Mouse (Mus musculus): Measurements from ENCODE around the gene Tlx3.
A peak's percentile ranks its signal among the peaks of the same experiment; 100 is the strongest.

The Tlx3 gene

GRCm38 (mm10) chr11:33196447-33197132 lies 6.8 kb downstream of the Tlx3 start:
- no peak for DNase-seq

DNA sequence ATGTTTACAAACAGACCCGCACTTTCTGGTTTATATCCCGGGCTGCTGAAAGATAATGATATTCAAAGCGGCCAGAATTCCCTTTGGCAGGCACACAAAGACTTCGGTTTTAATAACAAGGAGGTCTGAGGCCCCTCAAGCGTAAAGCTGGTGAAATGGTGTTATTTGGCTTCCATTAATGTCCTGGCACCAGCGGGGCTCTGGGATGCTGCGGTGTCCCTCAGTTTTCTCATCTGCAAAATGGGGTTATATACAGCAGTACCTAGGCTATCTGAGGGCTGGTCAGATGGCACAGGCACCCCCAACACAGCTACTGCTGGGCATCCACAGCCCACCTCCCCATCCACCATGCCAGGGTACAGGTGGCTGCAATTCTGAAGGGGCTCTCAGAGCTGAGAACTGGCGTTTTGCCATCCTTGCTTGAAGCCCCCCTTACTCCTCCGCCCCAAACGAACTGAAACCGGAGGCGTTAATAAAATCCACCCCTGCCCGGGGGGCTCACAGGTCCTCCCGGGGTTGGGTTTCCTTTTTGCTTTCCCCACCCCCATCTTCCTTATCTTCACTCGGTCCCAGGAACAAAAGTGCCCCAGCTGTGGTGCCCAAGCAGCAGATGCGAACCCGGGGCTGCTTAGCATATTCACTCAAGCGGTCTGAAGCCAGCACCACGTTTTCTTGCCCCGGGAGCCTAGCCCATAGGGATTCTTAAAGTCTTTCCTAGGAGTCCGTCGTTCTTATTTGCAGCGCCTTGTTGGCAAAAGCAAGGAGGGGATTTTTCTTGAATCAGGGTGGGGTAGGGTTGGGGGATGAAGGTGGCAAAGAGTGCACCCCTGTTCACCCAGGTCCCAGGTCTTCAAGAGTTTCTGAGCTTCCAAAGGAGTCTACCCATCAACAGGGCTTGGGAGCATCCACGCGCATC lies 7.6 kb downstream of the Tlx3 start:
- DNase-seq, result no peak

DNA sequence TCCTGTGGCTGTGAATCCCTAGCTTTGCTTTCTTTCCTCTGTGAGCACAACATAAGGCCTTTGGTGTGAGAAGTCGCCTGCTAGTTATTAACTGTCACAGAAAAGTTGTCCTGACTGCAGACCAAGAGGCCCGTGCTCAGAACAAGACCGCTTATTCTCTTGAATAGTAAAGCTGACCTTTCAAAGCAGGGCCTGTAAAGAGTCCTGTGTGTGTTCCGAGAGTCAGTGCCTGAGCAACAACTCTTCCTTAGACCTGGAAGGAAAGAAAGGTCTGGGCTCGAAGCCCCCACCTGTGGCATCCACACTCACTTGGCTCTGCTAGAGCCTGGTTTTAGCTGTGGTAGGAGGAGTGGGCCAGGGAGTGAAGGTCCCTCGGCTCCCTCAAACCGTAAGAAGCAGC lies 8.3 kb downstream of the Tlx3 start:
- DNase-seq, result no peak

DNA sequence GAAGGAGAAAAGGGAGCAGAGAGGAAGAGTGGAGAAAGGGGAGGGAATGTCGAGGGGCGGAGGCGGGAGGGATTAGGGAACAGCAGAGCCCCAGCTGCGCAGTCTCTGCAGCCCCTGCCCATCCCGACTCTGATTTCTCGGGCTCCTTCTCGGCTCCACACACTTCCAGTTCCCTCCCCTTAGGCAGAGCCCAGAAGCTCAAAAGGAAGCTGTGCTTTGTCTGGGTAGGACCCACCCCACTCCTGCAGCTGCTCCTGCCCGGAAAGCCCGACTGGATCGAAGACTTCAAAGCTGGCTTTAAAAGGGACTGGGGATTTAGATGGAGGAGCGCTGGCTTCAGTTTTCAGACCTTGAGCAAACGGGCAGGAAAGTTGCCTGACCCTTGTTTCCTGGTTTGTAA lies 9.7 kb downstream of the Tlx3 start:
- no peak for DNase-seq

DNA sequence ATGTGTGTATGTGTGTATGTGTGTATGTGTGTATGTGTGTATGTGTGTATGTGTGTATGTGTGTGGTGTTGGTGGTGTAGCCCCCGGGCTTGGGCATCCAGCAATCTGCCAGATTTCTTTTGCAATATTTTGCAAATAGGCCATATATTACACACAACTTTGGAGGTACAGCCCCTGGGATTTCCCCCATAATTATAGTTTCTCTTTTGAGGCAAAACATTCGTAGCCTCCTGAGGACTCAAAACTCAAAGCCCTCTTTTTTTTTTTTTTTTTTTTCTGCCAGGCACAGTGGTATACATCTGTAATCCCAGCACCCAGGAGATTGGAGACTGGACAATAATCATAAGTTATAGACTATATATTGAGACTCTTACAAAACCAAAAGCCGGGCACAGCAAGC lies 21.6 kb downstream of the Tlx3 start:
- DNase-seq, result no peak

- no peak for DNase-seq
Observed at GRCm38 (mm10) chr11:33180701-33181116, 22.7 kb downstream of the Tlx3 start.

DNA sequence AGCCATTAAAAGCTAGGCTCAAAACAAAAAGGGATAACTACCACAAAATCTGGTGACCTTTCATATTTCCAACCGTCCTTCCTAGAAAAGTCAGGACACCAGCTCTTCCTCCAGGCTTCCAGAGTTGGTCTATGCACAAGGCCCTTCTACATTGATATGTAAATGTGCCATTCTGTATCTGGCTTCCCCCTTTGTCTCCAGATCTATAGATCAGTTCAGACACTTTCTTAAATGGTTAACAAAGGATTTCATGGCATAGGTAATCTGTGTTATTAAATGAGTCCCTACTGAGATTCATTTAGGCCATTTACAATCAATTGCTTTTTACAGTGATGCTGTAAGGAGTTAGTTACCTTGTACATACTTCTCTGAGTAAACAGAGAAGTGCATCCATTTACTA lies 23.6 kb downstream of the Tlx3 start:
- no peak for DNase-seq

- DNase-seq, result peak in 1 of 2 experiments; percentile 37
Observed at GRCm38 (mm10) chr11:33176525-33177245, 26.7 kb downstream of the Tlx3 start.

DNA sequence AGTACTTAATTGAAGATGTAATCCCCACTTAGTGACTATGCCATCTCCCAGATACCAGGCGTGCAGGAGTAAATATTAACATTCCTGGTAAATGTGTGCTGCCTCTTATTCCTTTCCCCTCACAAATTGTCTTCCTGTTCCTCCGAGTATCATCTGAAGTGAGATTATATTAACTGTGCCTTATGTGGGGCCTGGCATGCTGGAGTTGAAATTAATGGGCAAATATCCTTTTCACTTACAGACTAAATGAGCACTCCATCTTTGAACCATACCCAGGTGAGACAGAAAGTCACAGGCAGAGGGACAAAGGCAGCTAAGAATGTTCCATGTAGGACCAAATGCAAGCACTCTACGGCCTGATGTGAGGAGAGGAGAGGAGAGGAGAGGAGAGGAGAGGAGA lies 27.6 kb downstream of the Tlx3 start:
- DNase-seq, result no peak

DNA sequence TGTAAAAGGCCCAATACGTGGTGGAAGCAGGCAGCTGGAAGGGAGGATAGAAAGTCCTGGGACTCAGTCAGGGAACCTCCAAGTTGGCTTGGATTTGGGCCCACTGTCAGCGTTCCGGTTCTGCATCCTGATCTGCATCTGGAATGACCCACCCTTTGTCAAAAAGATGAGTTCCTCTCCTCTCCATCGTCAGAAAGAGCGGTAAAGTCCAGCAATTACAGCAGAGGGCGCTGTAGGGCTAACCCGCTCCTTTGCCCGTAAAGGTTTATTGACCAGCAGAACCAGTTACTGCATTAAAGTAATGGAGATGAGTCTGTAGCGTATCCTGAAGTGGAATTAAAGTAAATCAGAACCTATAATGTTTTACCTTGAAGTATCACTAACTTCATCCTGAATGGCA lies 32.9 kb downstream of the Tlx3 start:
- peak; percentile 22 to 56 for DNase-seq

DNA sequence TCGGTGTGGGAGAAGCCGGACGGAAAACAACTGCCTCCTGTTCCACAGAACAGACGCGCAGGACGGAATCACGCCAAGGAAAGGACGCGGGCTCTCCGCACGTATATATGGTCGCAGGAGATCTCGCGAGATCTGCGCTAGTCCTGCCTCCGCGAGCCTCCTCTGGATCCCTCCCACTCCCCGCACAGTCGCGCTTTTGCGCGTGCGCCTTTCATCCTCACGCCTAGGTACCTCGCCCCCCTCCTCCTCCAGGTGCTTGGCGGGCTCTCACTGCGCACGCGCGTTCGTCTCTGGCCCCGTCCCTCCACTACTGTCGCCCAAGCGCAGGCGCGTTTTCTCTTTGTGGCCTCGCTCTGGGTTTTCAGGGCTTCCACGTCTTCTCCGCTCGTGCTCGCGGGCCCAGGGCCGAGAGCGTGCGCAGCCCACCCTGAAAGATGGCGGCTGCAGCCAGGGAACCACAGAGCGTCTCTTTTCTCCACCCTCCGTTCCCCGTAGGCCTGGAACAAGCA lies 40.3 kb downstream of the Tlx3 start, which contains the start of gene Npm1:
TSS of gene Npm1 (minus strand) at position 209 of the 509 bp plus-strand sequence.
- DNase-seq, result peak; percentile 99

GRCm38 (mm10) chr11:33162211-33162997 lies 41.0 kb downstream of the Tlx3 start:
- peak; percentile 69 to 73 for DNase-seq

DNA sequence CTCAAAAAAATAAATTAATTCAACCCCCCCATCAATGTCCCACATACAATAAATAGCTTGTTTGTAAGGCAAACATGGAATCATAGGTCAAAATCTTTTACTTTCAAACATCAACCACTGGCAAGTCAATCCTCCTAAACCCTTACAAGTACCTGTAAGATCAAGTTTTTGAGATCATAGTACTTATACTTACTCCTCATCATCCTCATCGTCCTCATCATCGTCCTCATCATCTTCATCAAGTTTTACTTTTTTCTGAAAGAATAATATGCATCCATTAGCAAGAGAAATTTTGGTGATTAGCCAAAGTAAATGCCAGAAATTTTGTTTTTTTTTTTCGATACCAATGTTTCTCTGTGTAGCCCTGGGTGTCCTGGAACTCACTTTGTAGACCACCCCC lies 43.6 kb downstream of the Tlx3 start:
- DNase-seq, result no peak

DNA sequence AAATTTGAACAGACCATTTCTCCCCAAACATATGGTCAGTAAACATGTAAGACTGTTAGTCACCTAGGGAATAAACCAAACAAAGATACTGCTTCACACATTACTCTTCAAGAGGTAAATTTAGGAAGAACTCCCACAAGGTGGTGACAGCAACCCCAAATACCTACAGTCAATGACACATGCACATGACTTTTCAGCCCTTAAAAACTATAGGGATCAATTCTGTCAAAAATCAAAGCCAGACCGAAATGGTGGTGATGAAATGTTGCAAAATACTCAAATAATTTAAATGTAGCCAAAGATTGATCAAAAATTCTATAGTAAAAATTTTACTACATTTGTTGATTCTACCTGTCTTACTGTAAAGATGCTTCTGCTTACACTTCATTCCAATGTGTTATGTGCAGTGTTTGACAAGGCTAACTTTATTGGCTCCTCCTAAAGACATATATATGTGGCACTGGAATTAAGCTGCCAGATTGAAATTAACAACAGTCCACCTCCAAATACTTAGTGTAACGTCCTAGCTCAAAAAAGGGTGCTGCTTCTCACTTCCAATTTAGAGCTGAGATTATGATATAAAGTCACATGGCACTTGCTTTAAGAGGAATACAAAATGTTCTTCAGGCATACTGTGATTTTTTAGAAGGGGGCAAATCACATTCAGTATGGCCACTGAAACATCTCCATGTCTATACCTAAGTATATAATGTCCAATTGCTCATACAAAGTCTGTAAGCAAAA lies 45.8 kb downstream of the Tlx3 start:
- no peak for DNase-seq

GRCm38 (mm10) chr11:33156436-33157015 lies 46.9 kb downstream of the Tlx3 start:
- no peak for DNase-seq

DNA sequence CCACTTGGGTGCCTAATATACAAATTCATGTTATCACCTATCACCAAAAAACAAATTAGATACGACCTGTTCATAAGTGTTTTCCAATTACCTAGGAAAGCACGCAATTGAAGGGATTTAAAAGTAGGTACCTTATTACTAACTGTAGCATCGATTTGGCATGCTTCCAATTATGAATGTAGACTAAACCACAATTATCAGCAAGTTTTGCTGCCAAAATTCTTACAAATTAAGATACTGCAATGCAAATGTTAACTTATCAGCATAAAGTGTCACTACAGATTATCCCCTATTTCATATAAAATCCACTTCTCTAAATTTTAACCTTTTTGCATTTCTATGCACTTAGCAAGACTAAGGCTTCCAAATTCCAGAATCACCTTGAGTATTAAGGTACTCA lies 48.9 kb downstream of the Tlx3 start:
- no peak for DNase-seq

DNA sequence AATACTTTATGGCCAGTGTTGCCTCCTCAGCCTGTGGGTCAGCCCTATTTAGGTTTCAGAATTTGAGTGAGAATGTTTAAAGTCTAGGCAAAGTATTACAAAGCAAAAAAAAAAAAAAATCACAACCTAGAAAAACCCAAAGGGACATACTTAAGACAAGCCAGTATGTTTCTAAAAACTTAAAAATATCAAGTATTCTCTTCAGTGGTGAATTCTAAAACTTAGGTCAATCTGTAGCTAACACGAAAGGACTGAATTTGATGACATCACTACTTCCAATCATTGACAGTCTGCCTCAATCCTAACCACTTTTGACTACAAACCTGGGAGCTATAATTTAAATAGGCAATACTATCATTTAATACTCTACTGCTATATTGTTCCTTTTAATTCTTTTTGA lies 50.4 kb downstream of the Tlx3 start:
- DNase-seq, result no peak

- no peak for DNase-seq
Observed at GRCm38 (mm10) chr11:33151780-33152145, 51.6 kb downstream of the Tlx3 start.

DNA sequence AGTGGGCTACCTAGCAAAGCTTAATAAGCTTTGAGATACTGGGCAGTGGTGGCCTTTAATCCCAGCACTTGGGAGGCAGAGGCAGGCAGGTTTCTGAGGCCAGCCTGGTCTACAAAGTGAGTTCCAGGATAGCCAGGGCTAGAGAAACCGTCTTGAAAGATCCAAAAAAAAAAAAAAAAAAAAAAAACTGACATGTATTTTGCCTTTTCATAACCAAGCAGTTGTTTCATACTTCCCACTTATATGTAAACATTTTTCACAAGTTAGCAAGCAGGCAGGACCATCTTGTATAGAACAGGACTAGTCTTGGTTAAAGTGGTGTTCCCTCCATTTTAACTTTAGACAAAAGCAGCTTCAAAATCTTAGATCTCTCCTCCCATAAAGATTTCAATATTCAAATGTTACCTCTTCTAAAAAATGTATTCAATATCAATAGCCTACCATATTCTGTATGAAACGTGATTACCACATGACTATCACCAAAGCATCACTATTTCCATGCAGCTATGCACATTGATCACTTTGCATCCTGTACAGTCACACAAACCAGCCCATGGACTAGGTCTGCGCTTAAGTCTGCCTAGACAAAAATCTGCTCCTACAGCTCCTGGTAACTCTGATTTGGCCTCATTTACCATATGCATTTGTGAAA lies 52.1 kb downstream of the Tlx3 start:
- DNase-seq, result no peak

All from kidney, adult 8-10 months (tissue).